Mouse (Mus musculus): ENCODE measurements at regions not wholly inside any gene's neighbourhood (a gene's known extent, or its start where the extent isn't known, plus 50 kb on each side); places are given as distances from the start of the nearest gene placed in this dataset.

DNA sequence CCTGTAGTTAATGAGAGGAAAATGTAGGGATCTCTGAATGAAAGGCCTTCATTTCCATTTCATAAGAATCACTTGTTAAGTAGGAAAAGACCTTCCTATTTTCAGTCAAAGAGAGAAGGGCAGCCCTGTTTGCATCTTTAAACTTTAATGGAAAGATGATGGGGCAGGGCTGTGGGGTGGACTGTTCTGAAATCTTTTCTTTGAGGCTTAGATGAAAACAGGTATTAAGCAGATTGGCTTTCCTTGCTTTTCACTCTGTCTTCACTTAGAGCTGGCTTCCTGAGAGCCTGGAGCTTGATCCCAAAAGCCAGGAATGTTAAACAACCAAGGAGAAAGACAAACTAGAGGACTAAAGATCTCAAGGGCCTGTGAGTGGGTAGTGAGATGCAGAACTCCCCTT lies 400.3 kb downstream of the 1810013L24Rik start:
- no peak for TF ChIP-seq CTCF (IDR thresholded peaks at IDR 0.05; ENCODE audit: insufficient read depth, low read depth, low read length)
- TF ChIP-seq POLR2A (IDR thresholded peaks at IDR 0.05; ENCODE audit: insufficient read depth, low read depth, low read length) = no peak

Measured in olfactory bulb, adult 2 months (tissue).